Mouse (Mus musculus): ENCODE results near the gene Nostrin. TPM values are rescaled to one million over a fixed set of nuclear protein-coding genes. Genes with fewer than 3 reads are reported as not detected.

Gene Nostrin
- total RNA-seq, 2 experiments from 2014 or later: 9.0 to 9.3 TPM

Other genes starting within 250 kb of the Nostrin start
- 21.8 and 58.1 TPM in 2 replicates for gene Spc25, start 70.4 kb downstream of the Nostrin start, total RNA-seq (2014; fragmentation: Nextera tagmentation)
- gene Spc25, start 70.4 kb downstream of the Nostrin start, total RNA-seq (2017): 69.4 and 89.1 TPM in 2 replicates
- gene G6pc2, start 75.3 kb downstream of the Nostrin start, total RNA-seq (2014; fragmentation: Nextera tagmentation): not detected in 2 replicates
- gene G6pc2, start 75.3 kb downstream of the Nostrin start, total RNA-seq (2017): not detected in 2 replicates
- gene Abcb11, start 206.8 kb downstream of the Nostrin start, total RNA-seq (2014; fragmentation: Nextera tagmentation): not detected in 2 replicates
- gene Abcb11, start 206.8 kb downstream of the Nostrin start, total RNA-seq (2017): not detected in 2 replicates
- 0.09 TPM in 1 of 2 replicates, not detected in the other for gene Dhrs9, start 244.6 kb downstream of the Nostrin start, total RNA-seq (2014; fragmentation: Nextera tagmentation)
- gene Dhrs9, start 244.6 kb downstream of the Nostrin start, total RNA-seq (2017): 0.73 and 0.82 TPM in 2 replicates

Measured in granulocyte monocyte progenitor cell, adult 5-6 weeks (primary cell).